Comparison of ENCODE assay signal across 20 mouse cellular contexts in the genomic region with DNA sequence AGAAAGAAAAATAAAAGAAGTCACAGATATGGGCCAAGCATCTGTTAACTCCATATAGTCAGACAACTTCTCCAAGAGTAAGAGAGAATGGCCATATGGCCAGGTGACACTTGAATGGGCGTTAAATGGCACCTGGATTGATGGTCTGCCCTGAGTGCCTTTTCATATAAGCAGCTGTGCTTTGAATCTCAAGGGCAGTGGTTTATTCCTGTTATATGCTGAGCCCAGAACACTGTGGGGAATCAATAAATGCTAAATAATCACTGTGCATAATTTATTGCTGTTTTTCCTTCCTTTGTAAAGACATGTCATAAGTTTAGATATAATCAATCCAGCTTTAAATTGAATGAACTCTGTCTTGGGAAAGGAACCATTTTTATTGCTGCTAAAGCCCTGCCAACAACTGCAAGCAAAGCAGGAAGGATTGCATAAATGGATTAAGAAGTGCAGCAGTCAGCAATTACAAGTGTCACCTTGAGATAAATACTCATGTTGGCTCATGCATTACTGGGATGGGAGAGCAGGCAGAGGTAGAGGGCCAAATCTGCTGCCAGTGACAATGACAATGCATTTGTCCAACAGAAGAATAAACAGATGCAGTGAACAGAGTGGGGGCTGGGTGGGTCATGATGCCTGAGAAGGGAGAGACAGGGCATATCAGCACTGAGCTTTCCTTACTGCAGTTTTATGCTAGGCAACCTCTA.
DNase-seq lines count a peak whose midpoint lies in the region; ATAC-seq lines count a peak whose summit lies in the region.
"Had no signal": no experiment of that assay in that cellular context is flagged by ENCODE, and none has a peak within 500 bp of the region (broad histone marks: within the 10 kb centered on the region; RNA-seq: fewer than 3 reads in every experiment).

No protein-coding gene starts in this region.

- no peak overlapping the region for H3K4me3 ChIP-seq in neural tube, embryonic 11.5 days (ENCODE audit: low read depth, low read length)
- H3K4me3 ChIP-seq in hindbrain, embryonic 15.5 days, result no peak overlapping the region
- H3K4me3 ChIP-seq in midbrain, embryonic 14.5 days (replicated peaks; ENCODE audit: low read depth, low read length), result no peak overlapping the region
- H3K4me3 ChIP-seq: embryonic facial prominence, embryonic 10.5 days; erythroblast, embryonic 14.5 days; gastrocnemius, adult 2 months; heart, adult 2 months; liver, embryonic 12.5 days; lung, embryonic 15.5 days; megakaryocyte, embryonic 14.5 days had no signal

- no peak overlapping the region for H3K9ac ChIP-seq in neural tube, embryonic 11.5 days (ENCODE audit: low read length)
- H3K9ac ChIP-seq in hindbrain, embryonic 15.5 days, result no peak overlapping the region
- H3K9ac ChIP-seq in midbrain, embryonic 14.5 days (replicated peaks; ENCODE audit: low read length), result no peak overlapping the region
- H3K9ac ChIP-seq: liver, embryonic 12.5 days; lung, embryonic 15.5 days had no signal

- H3K4me1 ChIP-seq in neural tube, embryonic 11.5 days (ENCODE audit: control insufficient read depth, insufficient read depth, low read length), result no peaks in the 10 kb centered on the region
- no peaks in the 10 kb centered on the region for H3K4me1 ChIP-seq in hindbrain, embryonic 15.5 days (replicated peaks)
- no peaks in the 10 kb centered on the region for H3K4me1 ChIP-seq in midbrain, embryonic 14.5 days (ENCODE audit: control insufficient read depth, insufficient read depth, low read length)
- H3K4me1 ChIP-seq: embryonic facial prominence, embryonic 10.5 days; liver, embryonic 12.5 days; lung, embryonic 15.5 days; megakaryocyte, embryonic 14.5 days had no signal

- no peak for DNase-seq in neural tube, embryonic 11.5 days (ENCODE audit: low spot score)
- DNase-seq in neural tube, embryonic 10.5 days (ENCODE audit: extremely low spot score, low spot score), result no peak
- DNase-seq in midbrain, embryonic 14.5 days, result peak; percentile 10
- no peak for DNase-seq in left cerebral cortex, adult 18-20 months (ENCODE audit: low spot score in 2 of 2)
- no peak for DNase-seq in urinary bladder, postnatal 36 days (ENCODE audit: low spot score in 2 of 2)
- no peak for DNase-seq in cerebellum, postnatal 4 days (ENCODE audit: low spot score in 2 of 2)
- DNase-seq: adrenal gland, postnatal 10 days; cerebellum, postnatal 10 days; gastrocnemius, adult 2 months; heart, postnatal 14 days; kidney, adult 18-20 months had no signal

- H3K27me3 ChIP-seq in neural tube, embryonic 11.5 days (ENCODE audit: control insufficient read depth, insufficient read depth, low read length), result no peaks in the 10 kb centered on the region
- no peaks in the 10 kb centered on the region for H3K27me3 ChIP-seq in hindbrain, embryonic 15.5 days
- no peaks in the 10 kb centered on the region for H3K27me3 ChIP-seq in midbrain, embryonic 14.5 days (ENCODE audit: control insufficient read depth, insufficient read depth, low read length)
- H3K27me3 ChIP-seq: liver, embryonic 12.5 days; lung, embryonic 15.5 days; megakaryocyte, embryonic 14.5 days had no signal

- no peaks in the 10 kb centered on the region for H3K36me3 ChIP-seq in neural tube, embryonic 11.5 days (ENCODE audit: control insufficient read depth, insufficient read depth, low read length)
- H3K36me3 ChIP-seq in hindbrain, embryonic 15.5 days, result no peaks in the 10 kb centered on the region
- no peaks in the 10 kb centered on the region for H3K36me3 ChIP-seq in midbrain, embryonic 14.5 days (ENCODE audit: control insufficient read depth, insufficient read depth, low read length)
- H3K36me3 ChIP-seq: embryonic facial prominence, embryonic 10.5 days; G1E; liver, embryonic 12.5 days; lung, embryonic 15.5 days had no signal

- H3K4me2 ChIP-seq in neural tube, embryonic 11.5 days (ENCODE audit: low read depth), result no peak overlapping the region
- H3K4me2 ChIP-seq in hindbrain, embryonic 15.5 days, result no peak overlapping the region
- H3K4me2 ChIP-seq in midbrain, embryonic 14.5 days (ENCODE audit: low read length), result no peak overlapping the region
- H3K4me2 ChIP-seq: liver, embryonic 12.5 days; lung, embryonic 15.5 days had no signal

- no peak overlapping the region for H3K27ac ChIP-seq in neural tube, embryonic 11.5 days (ENCODE audit: low read depth, low read length)
- H3K27ac ChIP-seq in hindbrain, embryonic 15.5 days (replicated peaks), result 0 out of 2 replicates have a peak overlapping the region, but pooled peaks have one; percentile 33
- H3K27ac ChIP-seq in midbrain, embryonic 14.5 days (replicated peaks; ENCODE audit: low read depth, low read length), result no peak overlapping the region
- H3K27ac ChIP-seq: embryonic facial prominence, embryonic 10.5 days; gastrocnemius, adult 2 months; heart, adult 2 months; liver, embryonic 12.5 days; lung, embryonic 15.5 days had no signal

- H3K9me3 ChIP-seq in neural tube, embryonic 11.5 days (ENCODE audit: control insufficient read depth, low read length), result no peaks in the 10 kb centered on the region
- H3K9me3 ChIP-seq in hindbrain, embryonic 15.5 days, result no peaks in the 10 kb centered on the region
- no peaks in the 10 kb centered on the region for H3K9me3 ChIP-seq in midbrain, embryonic 14.5 days (ENCODE audit: control insufficient read depth, low read length)
- H3K9me3 ChIP-seq: embryonic facial prominence, embryonic 10.5 days; G1E; liver, embryonic 12.5 days; lung, embryonic 15.5 days had no signal

- 0 out of 2 replicates have a peak, but pooled peaks have one; percentile 38 for ATAC-seq in neural tube, embryonic 11.5 days (ENCODE audit: insufficient read depth, low FRiP score, low TSS enrichment)
- ATAC-seq in hindbrain, embryonic 15.5 days (ENCODE audit: low FRiP score, low read depth), result peak; percentile 78
- no peak for ATAC-seq in midbrain, embryonic 14.5 days (ENCODE audit: low FRiP score, low TSS enrichment)
- ATAC-seq: forebrain, embryonic 16.5 days; liver, embryonic 12.5 days had no signal

- WGBS in neural tube, embryonic 11.5 days, result 58% methylated on average over 1 of the region's 1 CpGs
- WGBS in hindbrain, embryonic 15.5 days, result 64% methylated on average over 1 of the region's 1 CpGs
- 67% methylated on average over 1 of the region's 1 CpGs for WGBS in midbrain, embryonic 14.5 days
